Mouse (Mus musculus) brain, embryonic 14.5 days (tissue): Measurements from ENCODE around the gene Kctd12. TPM values are rescaled to one million over a fixed set of nuclear protein-coding genes. Genes with fewer than 3 reads are reported as not detected.
A peak's percentile ranks its signal among the peaks of the same experiment; 100 is the strongest.

ENCODE experiments used
- DNase-seq: peaks from one replicate; pipeline ENCODE4 v3.0.0-alpha.2; 2011; ENCODE audit warnings: low read depth
- CTCF ChIP-seq: fragments of 200-500 bp; IDR thresholded peaks from 2 replicates; pipeline ENCODE4 v1.5.1; 2012; ENCODE audit warnings: inconsistent platforms, mild to moderate bottlenecking, moderate library complexity, borderline replicate concordance; ENCODE audit not compliant: insufficient read depth, insufficient read length; ENCODE audit errors: extremely low read depth
- POLR2A ChIP-seq: fragments of 200-500 bp; IDR thresholded peaks from 2 replicates; pipeline ENCODE4 v1.6.1; 2012; ENCODE audit warnings: mild to moderate bottlenecking, inconsistent platforms, borderline replicate concordance; ENCODE audit not compliant: poor library complexity, insufficient read depth, insufficient read length, severe bottlenecking; ENCODE audit errors: extremely low read depth
- polyA plus RNA-seq: library from polyadenylated mRNA; depleted of rRNA; stranded (reverse); fragments of >200 nt; gene quantifications from 2 replicates; pipeline ENCODE4 v1.2.3, GENCODE M21; 2012; rRNA removed

The Kctd12 gene
- polyA plus RNA-seq = 23.1 and 39.3 TPM in 2 replicates

- peak; percentile 88 for DNase-seq
- TF ChIP-seq CTCF (peak; percentile 43; the same call in 1 of the 2 replicates), POLR2A (no peak)
Observed at GRCm38 (mm10) chr14:102982627-102983540, at the start of gene Kctd12. Gene Kctd12 (minus strand): TSS chr14:102982637.

GRCm38 (mm10) chr14:103029203-103029602, 46.8 kb upstream of the Kctd12 start:
- no peak for DNase-seq
- no peak for TF ChIP-seq POLR2A
- TF ChIP-seq CTCF = no peak

GRCm38 (mm10) chr14:103020046-103020445, 37.6 kb upstream of the Kctd12 start:
- no peak for TF ChIP-seq POLR2A
- no peak for TF ChIP-seq CTCF
- DNase-seq = peak; percentile 61

GRCm38 (mm10) chr14:103017009-103017408, 34.6 kb upstream of the Kctd12 start:
- TF ChIP-seq CTCF = no peak
- no peak for TF ChIP-seq POLR2A
- no peak for DNase-seq

GRCm38 (mm10) chr14:103012563-103013150, 30.2 kb upstream of the Kctd12 start:
- DNase-seq = peak; percentile 84
- TF ChIP-seq POLR2A (no peak), CTCF (peak; percentile 84)

GRCm38 (mm10) chr14:103011782-103012181, 29.3 kb upstream of the Kctd12 start:
- DNase-seq = peak; percentile 59
- TF ChIP-seq CTCF = peak; percentile 58; the same call in 1 of the 2 replicates
- no peak for TF ChIP-seq POLR2A

GRCm38 (mm10) chr14:103007737-103008136, 25.3 kb upstream of the Kctd12 start:
- TF ChIP-seq POLR2A (no peak), CTCF (no peak)

GRCm38 (mm10) chr14:102994662-102995561, 12.5 kb upstream of the Kctd12 start:
- DNase-seq = peak; percentile 86
- TF ChIP-seq CTCF = peak; percentile 80
- TF ChIP-seq POLR2A = no peak

More at GRCm38 (mm10) chr14:103007737-103008136, 25.3 kb upstream of the Kctd12 start:
- no peak for DNase-seq

- DNase-seq = peak; percentile 56
- TF ChIP-seq POLR2A = no peak
- TF ChIP-seq CTCF = no peak
Observed at GRCm38 (mm10) chr14:102990765-102991164, 8.3 kb upstream of the Kctd12 start.

GRCm38 (mm10) chr14:102989866-102990265, 7.4 kb upstream of the Kctd12 start:
- DNase-seq = no peak
- TF ChIP-seq POLR2A = no peak
- TF ChIP-seq CTCF = no peak
